Mouse (Mus musculus) heart, embryonic 11.5 days (tissue): ENCODE results near the gene Chrne. TPM values are rescaled to one million over a fixed set of nuclear protein-coding genes. Genes with fewer than 3 reads are reported as not detected.

Source experiments
- ATAC-seq: fragments of 200-750 bp; cut with Nextera tagmentation; replicated peaks from 2 replicates; pipeline ENCODE4 v1.8.0; 2017; ENCODE audit warnings: moderate library complexity; ENCODE audit not compliant: insufficient number of reproducible peaks, low FRiP score, low TSS enrichment
- H3K27ac ChIP-seq: fragments of 300-500 bp; sonication (generic); 2 replicates; pipeline ENCODE4 v1.5.1; 2014; ENCODE audit warnings: mild to moderate bottlenecking, low read depth, low read length
- H3K27me3 ChIP-seq: fragments of 300-500 bp; sonication (generic); 2 replicates; pipeline ENCODE4 v1.6.1; 2014; ENCODE audit warnings: mild to moderate bottlenecking, low read length, mixed read lengths; ENCODE audit not compliant: control insufficient read depth, insufficient read depth
- H3K36me3 ChIP-seq: fragments of 300-500 bp; sonication (generic); 2 replicates; pipeline ENCODE4 v1.6.1; 2014; ENCODE audit warnings: mild to moderate bottlenecking, low read length, moderate library complexity, mixed read lengths; ENCODE audit not compliant: control insufficient read depth, insufficient read depth
- H3K4me1 ChIP-seq: fragments of 300-500 bp; sonication (generic); 2 replicates; pipeline ENCODE4 v1.6.1; 2014; ENCODE audit warnings: low read length; ENCODE audit not compliant: control insufficient read depth, insufficient read depth
- H3K4me2 ChIP-seq: fragments of 300-500 bp; sonication (generic); 2 replicates; pipeline ENCODE4 v1.6.1; 2014; ENCODE audit warnings: mild to moderate bottlenecking, moderate library complexity
- H3K4me3 ChIP-seq: fragments of 300-500 bp; sonication (generic); 2 replicates; pipeline ENCODE4 v1.5.1; 2014; ENCODE audit warnings: low read depth, low read length
- H3K9ac ChIP-seq: fragments of 300-500 bp; sonication (generic); 2 replicates; pipeline ENCODE4 v1.6.1; 2014; ENCODE audit warnings: mild to moderate bottlenecking, low read depth, low read length, moderate library complexity
- H3K9me3 ChIP-seq: fragments of 300-500 bp; sonication (generic); replicated peaks from 2 replicates; pipeline ENCODE4 v1.6.1; 2016; ENCODE audit warnings: low read length; ENCODE audit not compliant: control insufficient read depth
- WGBS: fragments of 180-500 bp; shearing (Covaris S2); extraction: QIAGEN DNeasy Blood & Tissue Kit; methylation state at CpG from one replicate; pipeline ENCODE4 v1.1.7; 2014; ENCODE audit not compliant: insufficient replicate concordance; 5-methylcytosine and 5-hydroxymethylcytosine counted together
- polyA plus RNA-seq: library from polyadenylated mRNA; unstranded; fragments of >200 nt; fragmentation: Nextera tagmentation; extraction: Ambion mirVana; gene quantifications from 2 replicates; pipeline ENCODE4 v1.2.1, GENCODE M21; 2014

The Chrne gene
- polyA plus RNA-seq, 1 experiment from 2014 or later: not detected

GRCm38 (mm10) chr11:70639976-70640375 is 21.0 kb upstream of the Chrne start:
- Histone ChIP-seq H3K9me3 (no peaks in the 10 kb centered on the region), H3K4me1 (peaks cover 17% of the 10 kb centered on the region), H3K27ac (no peak overlapping the region), H3K4me3 (no peak overlapping the region), H3K9ac (no peak overlapping the region), H3K27me3 (no peaks in the 10 kb centered on the region), H3K4me2 (no peak overlapping the region), H3K36me3 (peaks cover 9% of the 10 kb centered on the region)
- ATAC-seq: no peak
- 76% methylated on average over 8 of the region's 8 CpGs for WGBS

- ATAC-seq: peak; percentile 53; the same call in 1 of the 2 replicates
- H3K36me3 ChIP-seq: no peaks in the 10 kb centered on the region
- peak within 1 kb of the TSS; percentile 82 for H3K27ac ChIP-seq
- peak within 1 kb of the TSS; percentile 23 for H3K4me2 ChIP-seq
- no peak within 1 kb of the TSS for H3K9ac ChIP-seq
- H3K4me1 ChIP-seq: peaks cover 17% of the 10 kb centered on the region
- H3K27me3 ChIP-seq: no peaks in the 10 kb centered on the region
- H3K9me3 ChIP-seq: no peaks in the 10 kb centered on the region
- H3K4me3 ChIP-seq: no peak within 1 kb of the TSS
- WGBS: 10% methylated on average over 5 of the region's 5 CpGs
Measured at GRCm38 (mm10) chr11:70638714-70639278, 19.8 kb upstream of the Chrne start, which contains the start of gene Gp1ba. Gene Gp1ba, plus strand, starts transcription at chr11:70639122.

GRCm38 (mm10) chr11:70638293-70638692 is 19.3 kb upstream of the Chrne start:
- H3K9me3 ChIP-seq: no peaks in the 10 kb centered on the region
- H3K9ac ChIP-seq: no peak overlapping the region
- 69% methylated on average over 1 of the region's 1 CpGs for WGBS
- H3K4me3 ChIP-seq: no peak overlapping the region
- ATAC-seq: no peak
- H3K36me3 ChIP-seq: no peaks in the 10 kb centered on the region
- no peaks in the 10 kb centered on the region for H3K27me3 ChIP-seq
- H3K4me2 ChIP-seq: peak overlapping the region; percentile 23
- H3K4me1 ChIP-seq: peaks cover 17% of the 10 kb centered on the region
- peak overlapping the region; percentile 82 for H3K27ac ChIP-seq

GRCm38 (mm10) chr11:70637764-70638163 is 18.7 kb upstream of the Chrne start:
- H3K4me2 ChIP-seq: no peak overlapping the region
- no peak for ATAC-seq
- no peaks in the 10 kb centered on the region for H3K36me3 ChIP-seq

GRCm38 (mm10) chr11:70635601-70636000 is 16.6 kb upstream of the Chrne start:
- H3K4me2 ChIP-seq: no peak overlapping the region
- no peak overlapping the region for H3K9ac ChIP-seq
- no peak overlapping the region for H3K27ac ChIP-seq
- no peak overlapping the region for H3K4me3 ChIP-seq
- 75% methylated on average over 4 of the region's 4 CpGs for whole genome bisulfite sequencing
- H3K27me3 ChIP-seq: no peaks in the 10 kb centered on the region
- ATAC-seq: no peak
- H3K36me3 ChIP-seq: no peaks in the 10 kb centered on the region
- no peaks in the 10 kb centered on the region for H3K9me3 ChIP-seq
- peaks cover 17% of the 10 kb centered on the region for H3K4me1 ChIP-seq

More at GRCm38 (mm10) chr11:70637764-70638163, 18.7 kb upstream of the Chrne start:
- Histone ChIP-seq H3K27me3 (no peaks in the 10 kb centered on the region), H3K9ac (no peak overlapping the region), H3K27ac (peak overlapping the region; percentile 82; the same call in 1 of the 2 replicates), H3K4me1 (peaks cover 17% of the 10 kb centered on the region), H3K9me3 (no peaks in the 10 kb centered on the region), H3K4me3 (no peak overlapping the region)
- WGBS: 88% methylated on average over 1 of the region's 1 CpGs

- Histone ChIP-seq H3K4me1 (no peaks in the 10 kb centered on the region), H3K36me3 (no peaks in the 10 kb centered on the region), H3K9ac (no peak overlapping the region), H3K4me2 (no peak overlapping the region), H3K27ac (no peak overlapping the region), H3K4me3 (no peak overlapping the region), H3K9me3 (no peaks in the 10 kb centered on the region), H3K27me3 (no peaks in the 10 kb centered on the region)
- ATAC-seq: no peak
- WGBS: 65% methylated on average over 7 of the region's 7 CpGs
Measured at GRCm38 (mm10) chr11:70630129-70630528, 11.1 kb upstream of the Chrne start.

- no peaks in the 10 kb centered on the region for H3K36me3 ChIP-seq
- no peak overlapping the region for H3K4me2 ChIP-seq
- no peaks in the 10 kb centered on the region for H3K4me1 ChIP-seq
- H3K9me3 ChIP-seq: no peaks in the 10 kb centered on the region
- no peak overlapping the region for H3K9ac ChIP-seq
- no peak overlapping the region for H3K27ac ChIP-seq
- H3K27me3 ChIP-seq: no peaks in the 10 kb centered on the region
- 60% methylated on average over 5 of the region's 5 CpGs for WGBS
- H3K4me3 ChIP-seq: no peak overlapping the region
- ATAC-seq: no peak
Measured at GRCm38 (mm10) chr11:70629557-70629956, 10.5 kb upstream of the Chrne start.

- Histone ChIP-seq H3K27ac (no peak overlapping the region), H3K9me3 (no peaks in the 10 kb centered on the region), H3K4me3 (no peak overlapping the region), H3K9ac (no peak overlapping the region), H3K4me1 (no peaks in the 10 kb centered on the region), H3K36me3 (no peaks in the 10 kb centered on the region), H3K27me3 (no peaks in the 10 kb centered on the region), H3K4me2 (no peak overlapping the region)
- WGBS: 64% methylated on average over 2 of the region's 2 CpGs
- no peak for ATAC-seq
Measured at GRCm38 (mm10) chr11:70628431-70628830, 9.4 kb upstream of the Chrne start.

GRCm38 (mm10) chr11:70626877-70627276 is 7.9 kb upstream of the Chrne start:
- Histone ChIP-seq H3K27me3 (no peaks in the 10 kb centered on the region), H3K4me3 (no peak overlapping the region), H3K36me3 (no peaks in the 10 kb centered on the region), H3K9ac (no peak overlapping the region), H3K27ac (no peak overlapping the region), H3K4me1 (0 out of 2 replicates have a peak, but pooled peaks cover 2% of the 10 kb centered on the region), H3K9me3 (no peaks in the 10 kb centered on the region), H3K4me2 (no peak overlapping the region)
- no peak for ATAC-seq
- WGBS: 70% methylated on average over 4 of the region's 4 CpGs
